Mouse (Mus musculus): ENCODE data around the gene C130073F10Rik. TPM values are rescaled to one million over a fixed set of nuclear protein-coding genes. Genes with fewer than 3 reads are reported as not detected.

C130073F10Rik gene
- not detected for total RNA-seq (2023)

GRCm38 (mm10) chr4:101893656-101894420, at the start of gene C130073F10Rik:
Gene C130073F10Rik (minus strand): TSS chr4:101893789.

GRCm38 (mm10) chr4:101940107-101940506, 46.5 kb upstream of the C130073F10Rik start, which contains the start of gene Gm12794:
Gene Gm12794 (plus strand): TSS chr4:101940407.

GRCm38 (mm10) chr4:101908821-101909220, 15.2 kb upstream of the C130073F10Rik start, which contains the start of gene Gm12800:
Gene Gm12800 (plus strand): TSS chr4:101909121.

GRCm38 (mm10) chr4:101843923-101844322, 49.7 kb downstream of the C130073F10Rik start, which contains the start of gene B020004J07Rik:
Gene B020004J07Rik (minus strand): TSS chr4:101844023.

Other genes starting within 250 kb of the C130073F10Rik start
- gene Leprot, start 246.1 kb downstream of the C130073F10Rik start, total RNA-seq (2023) = 10 to 100 TPM; 20.3 to 21.4 TPM
- under 1 TPM in 1 of 2 experiments, not detected in 1; 0.23 TPM for gene Lepr, start 176.4 kb downstream of the C130073F10Rik start, total RNA-seq (2023)
- not detected for gene B020004J07Rik, start 49.8 kb downstream of the C130073F10Rik start, total RNA-seq (2023)
- not detected for gene Gm12800, start 15.3 kb upstream of the C130073F10Rik start, total RNA-seq (2023)
- gene Gm12794, start 46.6 kb upstream of the C130073F10Rik start, total RNA-seq (2023) = not detected
- gene Gm12790, start 87.3 kb upstream of the C130073F10Rik start, total RNA-seq (2023) = not detected
- not detected for gene Gm12789, start 92.8 kb upstream of the C130073F10Rik start, total RNA-seq (2023)
- 100 to 1,000 TPM; 116 to 125 TPM for gene Pde4b, start 193.8 kb upstream of the C130073F10Rik start, total RNA-seq (2023)

Data from T-cell, adult 66 days (primary cell).